Mouse (Mus musculus) lung, embryonic 14.5 days (tissue): ENCODE results near the gene Pglyrp1. TPM values are rescaled to one million over a fixed set of nuclear protein-coding genes. Genes with fewer than 3 reads are reported as not detected.
A peak's percentile ranks its signal among the peaks of the same experiment; 100 is the strongest.

Source experiments
- ATAC-seq: fragments of 200-750 bp; cut with Nextera tagmentation; 2 replicates; pipeline ENCODE4 v1.8.0; 2017; ENCODE audit warnings: mild to moderate bottlenecking, moderate TSS enrichment, moderate library complexity; ENCODE audit not compliant: insufficient read depth
- DNase-seq: peaks from one replicate; pipeline ENCODE4 v3.0.0-alpha.2; 2015
- H3K27ac ChIP-seq: fragments of 300-500 bp; sonication (generic); 2 replicates; pipeline ENCODE4 v1.5.1; 2014; ENCODE audit warnings: low read depth, mild to moderate bottlenecking, moderate library complexity
- H3K27me3 ChIP-seq: fragments of 300-500 bp; sonication (generic); 2 replicates; pipeline ENCODE4 v1.6.1; 2014; ENCODE audit warnings: low read length, control low read depth; ENCODE audit not compliant: insufficient read depth
- H3K36me3 ChIP-seq: fragments of 300-500 bp; sonication (generic); 2 replicates; pipeline ENCODE4 v1.6.1; 2014; ENCODE audit warnings: control low read depth; ENCODE audit not compliant: insufficient read depth
- H3K4me1 ChIP-seq: fragments of 300-500 bp; sonication (generic); 2 replicates; pipeline ENCODE4 v1.6.1; 2014; ENCODE audit warnings: antibody characterized with exemption, control low read depth; ENCODE audit not compliant: insufficient read depth
- H3K4me2 ChIP-seq: fragments of 300-500 bp; sonication (generic); 2 replicates; pipeline ENCODE4 v1.6.1; 2014; ENCODE audit warnings: mild to moderate bottlenecking
- H3K4me3 ChIP-seq: fragments of 300-500 bp; sonication (generic); 2 replicates; pipeline ENCODE4 v1.5.1; 2014; ENCODE audit warnings: low read depth, low read length
- H3K9ac ChIP-seq: fragments of 300-500 bp; sonication (generic); 2 replicates; pipeline ENCODE4 v1.6.1; 2014
- H3K9me3 ChIP-seq: fragments of 300-500 bp; sonication (generic); 2 replicates; pipeline ENCODE4 v1.6.1; 2016; ENCODE audit warnings: low read depth, low read length, control low read depth
- CTCF ChIP-seq: IDR thresholded peaks from 2 replicates; pipeline ENCODE4 v1.5.1; 2016; ENCODE audit warnings: antibody characterized with exemption, low read depth
- WGBS: fragments of 180-500 bp; shearing (Covaris S2); extraction: QIAGEN DNeasy Blood & Tissue Kit; methylation state at CpG from one replicate; pipeline ENCODE4 v1.1.7; 2014; 5-methylcytosine and 5-hydroxymethylcytosine counted together
- polyA plus RNA-seq: library from polyadenylated mRNA; unstranded; fragments of >200 nt; fragmentation: Nextera tagmentation; extraction: Ambion mirVana; gene quantifications from 2 replicates; pipeline ENCODE4 v1.2.1, GENCODE M21; 2014

Gene Pglyrp1
- polyA plus RNA-seq, 1 experiment from 2014 or later, result 2.6 TPM

DNA sequence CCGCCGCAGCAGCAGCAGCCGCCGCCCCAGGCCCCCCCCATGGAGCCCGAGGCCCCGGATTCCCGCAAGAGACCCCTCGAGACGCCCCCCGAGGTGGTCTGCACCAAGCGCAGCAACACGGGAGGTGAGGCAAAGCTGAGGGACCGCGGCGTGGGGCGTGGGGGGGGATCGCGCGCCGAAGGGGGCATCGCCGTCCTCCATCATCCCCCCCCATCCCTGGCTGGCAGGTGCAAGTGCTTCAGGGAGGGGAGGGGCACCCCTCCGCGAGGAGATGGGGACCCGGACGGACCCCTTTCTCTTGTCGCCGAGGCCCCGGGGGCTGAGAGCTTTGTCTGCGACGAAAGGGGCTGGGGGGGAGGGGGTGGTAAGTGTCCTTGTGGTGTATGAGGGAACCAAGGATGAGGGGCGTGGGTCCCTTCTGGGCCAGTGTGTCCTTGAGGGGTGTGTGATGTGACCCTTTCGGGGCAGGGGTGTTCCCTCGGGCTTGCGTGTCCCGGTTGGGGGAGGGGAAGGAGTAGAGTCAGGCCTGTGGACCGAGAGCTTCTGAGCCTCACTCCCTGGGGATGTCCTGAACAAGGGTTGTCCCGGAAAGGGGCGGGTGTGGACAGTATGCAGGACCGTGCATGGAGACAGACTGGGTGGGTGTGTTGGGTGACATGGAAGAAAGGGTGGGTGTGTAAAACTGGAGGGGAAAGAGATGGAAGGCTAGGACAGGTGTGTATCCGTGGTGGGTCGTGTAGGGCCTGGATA lies 55.1 kb downstream of the Pglyrp1 start:
- Histone ChIP-seq H3K4me3 (peak overlapping the region; percentile 44), H3K4me2 (peak overlapping the region; percentile 82), H3K27me3 (peaks cover 34% of the 10 kb centered on the region), H3K9ac (peak overlapping the region; percentile 65), H3K9me3 (no peaks in the 10 kb centered on the region), H3K4me1 (no peaks in the 10 kb centered on the region), H3K36me3 (no peaks in the 10 kb centered on the region), H3K27ac (peak overlapping the region; percentile 52; the same call in 1 of the 2 replicates)
- 2% methylated on average over 33 of the region's 42 CpGs for WGBS
- DNase-seq (peak; percentile 30), ATAC-seq (peak; percentile 66)
- TF ChIP-seq CTCF, result no peak

DNA sequence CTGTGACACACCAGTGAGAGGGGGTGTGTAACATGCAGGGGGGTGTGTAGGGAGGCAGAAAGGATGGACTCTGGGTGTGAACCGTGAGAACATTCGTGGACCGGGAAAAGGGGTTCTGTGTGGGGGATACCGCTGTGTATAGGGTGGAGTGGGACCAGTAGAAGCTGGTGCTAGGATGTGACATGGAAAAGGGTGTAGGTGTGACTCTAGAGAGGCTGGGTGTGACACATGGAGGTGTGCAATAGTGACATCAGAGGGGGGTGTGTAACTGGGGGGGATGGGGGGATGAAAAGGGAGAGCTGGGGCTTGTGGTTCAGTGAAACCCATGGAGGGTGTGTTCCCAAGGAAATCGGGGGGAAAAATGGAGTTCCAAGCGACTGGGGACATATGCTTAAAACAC lies 55.8 kb downstream of the Pglyrp1 start:
- Histone ChIP-seq H3K27me3 (peaks cover 34% of the 10 kb centered on the region), H3K4me1 (no peaks in the 10 kb centered on the region), H3K36me3 (no peaks in the 10 kb centered on the region), H3K4me2 (peak overlapping the region; percentile 82), H3K9me3 (no peaks in the 10 kb centered on the region), H3K4me3 (peak overlapping the region; percentile 44), H3K9ac (no peak overlapping the region), H3K27ac (no peak overlapping the region)
- no peak for TF ChIP-seq CTCF
- WGBS, result 35% methylated on average over 6 of the region's 6 CpGs
- ATAC-seq (no peak; the same call in 1 of the 2 replicates), DNase-seq (no peak)

DNA sequence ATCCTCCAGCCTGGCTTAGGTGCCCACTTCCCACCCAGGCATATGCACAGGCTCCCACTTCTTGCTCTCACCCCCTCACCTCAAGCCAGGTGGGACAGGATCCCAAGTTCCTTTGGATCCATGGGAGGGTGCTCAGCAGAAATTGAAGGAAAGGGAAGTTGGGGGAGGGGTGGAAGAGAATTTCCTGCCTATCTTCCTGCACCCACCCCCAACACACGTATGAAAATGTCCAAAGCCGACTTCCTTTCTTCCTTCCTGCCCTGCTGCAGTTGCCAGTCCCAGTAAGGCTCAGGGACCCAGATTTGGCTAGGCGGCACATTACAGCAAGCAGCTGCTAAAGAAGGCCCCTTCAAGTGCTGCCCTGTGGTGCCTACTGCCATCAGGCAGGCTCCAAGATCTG lies 56.6 kb downstream of the Pglyrp1 start:
- H3K27me3 ChIP-seq, result peaks cover 34% of the 10 kb centered on the region
- no peak for TF ChIP-seq CTCF
- H3K4me3 ChIP-seq, result no peak overlapping the region; the same call in 1 of the 2 replicates
- H3K9me3 ChIP-seq, result no peaks in the 10 kb centered on the region
- H3K4me1 ChIP-seq, result no peaks in the 10 kb centered on the region
- DNase-seq, result peak; percentile 38
- ATAC-seq, result no peak
- H3K9ac ChIP-seq, result no peak overlapping the region
- H3K36me3 ChIP-seq, result no peaks in the 10 kb centered on the region
- 23% methylated on average over 3 of the region's 3 CpGs for WGBS
- H3K27ac ChIP-seq, result no peak overlapping the region
- peak overlapping the region; percentile 82 for H3K4me2 ChIP-seq

Other genes starting within 250 kb of the Pglyrp1 start
- not detected in 2 replicates for gene Psg21, start 214.6 kb upstream of the Pglyrp1 start, polyA plus RNA-seq
- gene Psg20, start 185.1 kb upstream of the Pglyrp1 start, polyA plus RNA-seq, result not detected in 2 replicates
- not detected in 2 replicates for gene Psg22, start 153.2 kb upstream of the Pglyrp1 start, polyA plus RNA-seq
- gene Psg19, start 72.8 kb upstream of the Pglyrp1 start, polyA plus RNA-seq, result not detected in 2 replicates
- 0.08 TPM in 1 of 2 replicates, not detected in the other for gene Psg17, start 49.7 kb upstream of the Pglyrp1 start, polyA plus RNA-seq
- 0.81 and 0.92 TPM in 2 replicates for gene Mill2, start 31.4 kb upstream of the Pglyrp1 start, polyA plus RNA-seq
- 20.4 and 24.7 TPM in 2 replicates for gene Ccdc61, start 39.1 kb downstream of the Pglyrp1 start, polyA plus RNA-seq
- gene Nova2, start 54.6 kb downstream of the Pglyrp1 start, polyA plus RNA-seq, result 1.2 TPM in 2 replicates
- not detected in 2 replicates for gene Nanos2, start 116.1 kb downstream of the Pglyrp1 start, polyA plus RNA-seq
- gene Mypop, start 119.9 kb downstream of the Pglyrp1 start, polyA plus RNA-seq, result 3.7 and 4.8 TPM in 2 replicates
- gene Irf2bp1, start 132.7 kb downstream of the Pglyrp1 start, polyA plus RNA-seq, result 27.3 and 35.0 TPM in 2 replicates
- gene Foxa3, start 152.2 kb downstream of the Pglyrp1 start, polyA plus RNA-seq, result 2.2 and 2.3 TPM in 2 replicates
- gene Sympk, start 153.0 kb downstream of the Pglyrp1 start, polyA plus RNA-seq, result 22.9 and 26.8 TPM in 2 replicates
- gene Rsph6a, start 183.4 kb downstream of the Pglyrp1 start, polyA plus RNA-seq, result not detected in 2 replicates
- gene Dmwd, start 204.9 kb downstream of the Pglyrp1 start, polyA plus RNA-seq, result 18.5 and 19.2 TPM in 2 replicates
- 20.9 and 23.0 TPM in 2 replicates for gene Dmpk, start 212.5 kb downstream of the Pglyrp1 start, polyA plus RNA-seq
- gene Six5, start 223.3 kb downstream of the Pglyrp1 start, polyA plus RNA-seq, result 11.6 and 12.7 TPM in 2 replicates
- 3.0 and 4.0 TPM in 2 replicates for gene Gm4969, start 247.0 kb downstream of the Pglyrp1 start, polyA plus RNA-seq
- gene Fbxo46, start 248.5 kb downstream of the Pglyrp1 start, polyA plus RNA-seq, result 9.7 and 11.6 TPM in 2 replicates